Mouse (Mus musculus) left cerebral cortex, adult 11 months (tissue): ENCODE measurements around the gene Cmtm4.

Source experiments
- DNase-seq: peaks from one replicate; pipeline ENCODE4 v3.0.0; 2022; ENCODE audit warnings: low spot score

Cmtm4 gene

GRCm38 (mm10) chr8:104374864-104375846 lies 20.5 kb downstream of the Cmtm4 start:
- DNase-seq = no peak

- DNase-seq = no peak
Observed at GRCm38 (mm10) chr8:104374269-104374668, 21.3 kb downstream of the Cmtm4 start.

- DNase-seq = no peak
Observed at GRCm38 (mm10) chr8:104373779-104374178, 21.8 kb downstream of the Cmtm4 start.

- no peak for DNase-seq
Observed at GRCm38 (mm10) chr8:104371121-104371520, 24.5 kb downstream of the Cmtm4 start.

GRCm38 (mm10) chr8:104370071-104370470 lies 25.5 kb downstream of the Cmtm4 start:
- no peak for DNase-seq

GRCm38 (mm10) chr8:104369591-104369990 lies 26.0 kb downstream of the Cmtm4 start:
- no peak for DNase-seq

- no peak for DNase-seq
Observed at GRCm38 (mm10) chr8:104367398-104367797, 28.2 kb downstream of the Cmtm4 start.

GRCm38 (mm10) chr8:104365695-104366094 lies 29.9 kb downstream of the Cmtm4 start:
- DNase-seq = no peak

GRCm38 (mm10) chr8:104359778-104360456 lies 35.7 kb downstream of the Cmtm4 start:
- DNase-seq = no peak

GRCm38 (mm10) chr8:104358637-104359036 lies 37.0 kb downstream of the Cmtm4 start:
- DNase-seq = no peak

GRCm38 (mm10) chr8:104354504-104354903 lies 41.1 kb downstream of the Cmtm4 start:
- no peak for DNase-seq

- no peak for DNase-seq
Observed at GRCm38 (mm10) chr8:104353186-104353585, 42.4 kb downstream of the Cmtm4 start.

GRCm38 (mm10) chr8:104350047-104350446 lies 45.6 kb downstream of the Cmtm4 start:
- no peak for DNase-seq

- no peak for DNase-seq
Observed at GRCm38 (mm10) chr8:104348971-104349370, 46.6 kb downstream of the Cmtm4 start.

- DNase-seq = no peak
Observed at GRCm38 (mm10) chr8:104346706-104347105, 48.9 kb downstream of the Cmtm4 start.

- DNase-seq = no peak
Observed at GRCm38 (mm10) chr8:104344622-104345021, 51.0 kb downstream of the Cmtm4 start.

GRCm38 (mm10) chr8:104343957-104344356 lies 51.6 kb downstream of the Cmtm4 start:
- peak; percentile 71 for DNase-seq

GRCm38 (mm10) chr8:104342426-104342825 lies 53.2 kb downstream of the Cmtm4 start:
- no peak for DNase-seq

GRCm38 (mm10) chr8:104341678-104342077 lies 53.9 kb downstream of the Cmtm4 start:
- DNase-seq = no peak

GRCm38 (mm10) chr8:104341106-104341561 lies 54.5 kb downstream of the Cmtm4 start:
- DNase-seq = peak; percentile 17

- peak; percentile 46 for DNase-seq
Observed at GRCm38 (mm10) chr8:104340233-104341105, 55.1 kb downstream of the Cmtm4 start.

- no peak for DNase-seq
Observed at GRCm38 (mm10) chr8:104339983-104340232, 55.7 kb downstream of the Cmtm4 start.
